Mouse (Mus musculus): ENCODE measurements around the gene Cd300lf.

The Cd300lf gene

DNA sequence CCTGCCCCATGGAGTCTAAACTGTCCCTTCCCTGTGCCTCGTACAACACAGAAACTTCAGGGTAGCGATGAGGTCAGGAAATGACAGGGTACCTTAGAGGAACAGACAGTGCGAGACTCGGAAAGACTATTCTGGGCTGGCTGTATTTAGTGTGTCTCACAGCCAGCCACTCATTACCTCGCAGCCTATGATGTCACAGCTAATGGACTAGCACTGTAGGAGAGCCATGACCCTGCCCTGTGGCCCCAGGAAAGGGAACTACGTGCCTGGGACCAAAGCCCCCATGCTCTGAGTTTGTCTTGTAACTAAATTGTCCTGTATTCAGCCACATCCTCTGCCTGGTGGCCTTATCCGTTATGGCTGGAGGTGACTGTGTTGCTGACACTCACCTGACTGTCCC is 58.4 kb downstream of the Cd300lf start:
- no peak for DNase-seq

DNA sequence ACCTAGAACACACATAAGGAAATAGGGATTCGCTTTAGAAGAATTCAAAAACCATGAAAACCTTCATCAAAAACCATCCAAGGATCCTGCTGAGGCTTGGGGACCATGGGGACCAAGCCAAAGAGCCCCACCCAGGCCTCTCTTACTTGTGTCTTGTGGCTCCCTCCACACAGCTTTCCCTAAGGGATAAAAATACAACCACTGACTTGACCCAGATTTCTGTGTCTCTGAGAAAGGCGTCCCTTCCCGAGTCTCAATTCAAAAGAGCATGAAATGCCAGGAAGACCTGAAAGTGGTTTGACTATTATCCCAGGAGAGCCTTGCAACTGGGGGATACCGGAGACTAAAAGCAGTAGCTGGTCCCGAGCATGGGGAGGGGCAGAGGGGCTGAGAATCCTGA is 60.8 kb downstream of the Cd300lf start:
- DNase-seq = no peak

GRCm38 (mm10) chr11:115071631-115072294 is 62.0 kb downstream of the Cd300lf start:
- DNase-seq = peak; percentile 67 to 78

DNA sequence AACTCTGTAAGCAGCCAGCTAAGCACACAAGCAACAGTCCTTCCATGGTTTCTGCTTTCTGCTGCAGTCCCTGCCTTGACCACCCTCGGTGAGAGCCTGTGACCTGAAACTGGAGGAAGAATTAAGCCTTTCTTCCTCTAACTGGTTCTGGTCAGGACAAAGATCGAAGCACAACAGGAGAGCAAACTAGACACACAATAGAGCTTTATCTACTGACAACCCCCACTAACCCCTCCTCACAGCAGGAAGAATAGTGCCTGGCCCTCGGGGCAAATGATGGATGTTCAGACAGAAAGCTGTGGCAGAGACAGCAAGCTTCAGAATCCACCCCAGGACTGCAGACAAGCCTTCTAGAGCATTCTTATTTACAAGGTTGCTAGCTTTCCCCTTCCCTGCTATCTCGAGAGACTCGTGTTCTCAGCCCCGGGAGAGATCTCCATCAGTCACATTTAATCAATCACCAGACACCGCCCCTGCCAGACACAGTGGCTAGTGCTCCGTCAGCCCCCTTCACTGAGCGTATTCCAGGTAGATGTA is 62.7 kb downstream of the Cd300lf start:
- DNase-seq = peak in 1 of 2 experiments; percentile 10

DNA sequence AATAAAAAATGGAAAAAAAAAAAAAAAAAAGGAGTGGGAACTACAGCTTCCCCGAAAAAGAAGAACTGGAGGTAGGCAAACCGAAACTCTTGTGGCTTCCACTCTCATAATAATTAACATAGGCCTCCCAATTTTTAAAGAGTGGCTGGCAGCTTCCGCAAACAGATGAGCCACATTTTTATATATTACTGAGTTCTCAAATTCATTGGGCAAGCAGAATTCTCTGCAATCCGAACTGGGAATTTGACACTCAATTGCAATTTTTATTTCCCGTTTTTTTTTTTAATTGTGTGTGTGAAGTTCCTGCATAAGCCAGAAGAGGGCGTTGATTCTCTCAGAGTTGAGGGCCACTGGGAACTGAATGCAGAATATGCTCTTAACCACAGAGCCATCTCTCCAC is 67.0 kb downstream of the Cd300lf start:
- no peak for DNase-seq

Data from kidney, postnatal 4 days (tissue).